Mouse (Mus musculus) adrenal gland, postnatal 4 days (tissue): ENCODE data around the gene Phc2. TPM values are rescaled to one million over a fixed set of nuclear protein-coding genes. Genes with fewer than 3 reads are reported as not detected.
"Not testable (repeated sequence)": the region's sequence is repeated elsewhere in the genome, so short reads cannot be mapped to it uniquely, and the experiment has no call there.

ENCODE experiments used
- DNase-seq, 2 experiments: peaks; one replicate each; pipeline ENCODE4 v3.0.0; 2021 to 2022; ENCODE audit warnings: low spot score in 2 of 2, mixed read lengths in 2 of 2
- total RNA-seq, 2 experiments: library from RNA; stranded (reverse); gene quantifications; 2 replicates each; pipeline ENCODE4 v1.2.3; 2021

Phc2 gene
- total RNA-seq, 2 experiments from 2014 or later, result 91.8 to 95.1 TPM

DNA sequence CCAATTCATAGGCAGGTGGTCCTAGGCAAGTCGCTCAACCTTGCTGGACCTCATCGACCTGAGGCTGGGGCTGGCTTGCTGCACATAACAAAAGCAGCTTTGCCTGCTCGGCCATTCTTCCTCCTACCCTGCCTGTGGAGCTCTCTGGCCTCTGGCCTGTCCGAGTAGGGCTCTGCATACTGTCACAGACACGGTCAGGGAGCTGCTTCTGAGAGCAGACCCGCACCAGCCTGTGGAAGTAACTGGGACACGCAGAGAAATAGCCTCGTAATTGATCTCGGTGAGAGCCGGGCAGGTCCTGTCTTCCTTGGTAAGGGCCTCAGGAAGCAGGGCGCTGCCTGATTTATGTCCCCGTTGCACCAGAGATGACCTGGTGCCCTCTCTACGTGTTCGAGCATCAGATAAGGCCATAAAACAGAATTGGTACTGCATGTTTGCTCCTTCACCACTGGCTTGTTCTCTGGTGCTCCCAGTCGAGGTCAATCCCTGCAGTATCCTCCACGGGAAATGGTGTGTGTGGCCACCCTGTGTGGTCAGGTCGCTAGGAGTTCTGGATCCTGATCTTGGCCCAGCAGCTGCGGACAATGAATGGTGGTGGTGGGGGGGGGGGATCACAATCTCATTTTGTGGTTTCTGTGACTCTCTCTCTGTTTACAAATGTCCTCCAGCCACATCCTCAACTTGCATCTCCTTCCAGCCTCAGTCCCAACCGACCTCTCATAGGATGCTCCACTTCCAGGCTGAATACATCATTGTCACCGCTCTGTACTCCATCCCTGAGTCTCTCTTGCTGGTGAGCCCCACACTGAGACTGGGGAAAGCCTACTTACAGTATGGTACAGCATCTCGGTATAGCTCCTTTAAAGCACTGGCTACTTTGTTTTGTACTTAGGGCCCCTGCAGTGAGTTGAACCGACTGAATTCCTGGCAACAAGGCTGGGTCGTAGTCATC lies 12.5 kb upstream of the Phc2 start:
- DNase-seq, result no peak

DNA sequence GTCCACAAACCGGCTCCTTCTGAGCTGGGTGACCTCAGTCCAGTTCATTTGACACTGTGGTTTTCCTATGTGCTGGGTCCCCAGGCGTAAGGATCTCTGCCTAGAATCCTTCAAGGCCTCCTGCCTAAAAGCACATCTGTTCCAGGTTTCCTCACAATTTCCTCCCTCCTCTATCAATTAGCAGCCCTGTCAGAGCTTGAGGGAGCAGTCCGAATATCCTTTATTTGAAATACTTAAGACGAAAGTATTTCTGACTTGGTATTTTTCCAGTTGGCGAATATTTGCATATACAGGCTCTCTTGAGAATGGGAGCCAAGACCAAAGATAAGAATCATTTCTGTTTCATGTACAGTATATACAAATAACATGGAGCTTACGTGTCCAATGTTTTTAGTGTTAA lies 8.6 kb upstream of the Phc2 start:
- DNase-seq, result no peak

DNA sequence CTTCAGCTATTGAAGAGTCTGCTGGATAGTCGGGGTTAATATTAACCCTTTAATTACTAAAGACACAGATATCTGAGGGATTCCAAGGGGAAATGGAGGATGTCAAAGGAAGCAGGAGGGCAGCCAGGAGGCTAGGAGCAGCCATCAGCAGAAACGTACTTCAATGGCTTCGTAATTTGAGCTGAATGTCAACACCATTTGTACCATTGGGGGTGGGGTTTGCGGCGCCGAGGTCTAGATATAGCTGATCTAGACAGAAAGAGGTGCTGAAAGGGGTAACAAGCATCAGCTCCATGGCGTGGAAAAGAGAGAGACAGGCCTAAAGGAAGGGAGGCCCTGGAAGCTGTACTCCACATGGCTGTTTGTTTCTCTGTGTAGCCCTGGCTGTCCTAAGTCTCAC lies 7.7 kb upstream of the Phc2 start:
- no peak for DNase-seq

DNA sequence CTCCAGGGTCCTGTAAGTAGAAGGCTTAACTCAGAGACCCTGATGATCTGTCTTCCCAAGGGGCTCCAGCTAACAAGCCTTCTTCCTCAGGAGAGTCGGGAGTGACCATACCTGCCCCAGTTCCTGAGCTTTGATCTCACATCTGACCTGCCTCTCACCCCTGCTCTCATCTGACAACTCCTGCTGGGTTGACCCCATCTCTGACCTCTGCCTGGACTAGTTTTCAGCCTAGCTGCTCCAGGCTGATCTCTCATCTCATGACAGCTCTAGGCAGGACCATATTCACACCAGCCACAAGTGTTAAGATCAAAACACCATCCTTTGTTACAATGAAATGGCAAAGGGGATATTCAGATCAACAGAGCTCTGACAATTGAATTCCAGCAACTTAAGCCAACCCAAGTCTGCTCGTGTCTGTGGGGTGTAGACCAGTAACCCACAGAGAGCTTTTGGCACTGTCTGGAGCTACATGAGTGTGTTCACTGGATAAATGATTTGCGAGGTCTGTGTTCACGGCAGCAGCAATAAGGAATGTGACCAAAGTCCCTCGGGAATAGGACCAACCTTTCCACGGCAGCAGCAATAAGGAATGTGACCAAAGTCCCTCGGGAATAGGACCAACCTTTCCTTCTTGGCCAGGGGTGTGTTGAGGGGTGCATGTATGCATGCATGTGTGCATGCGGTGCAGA lies 5.8 kb upstream of the Phc2 start:
- no peak for DNase-seq

DNA sequence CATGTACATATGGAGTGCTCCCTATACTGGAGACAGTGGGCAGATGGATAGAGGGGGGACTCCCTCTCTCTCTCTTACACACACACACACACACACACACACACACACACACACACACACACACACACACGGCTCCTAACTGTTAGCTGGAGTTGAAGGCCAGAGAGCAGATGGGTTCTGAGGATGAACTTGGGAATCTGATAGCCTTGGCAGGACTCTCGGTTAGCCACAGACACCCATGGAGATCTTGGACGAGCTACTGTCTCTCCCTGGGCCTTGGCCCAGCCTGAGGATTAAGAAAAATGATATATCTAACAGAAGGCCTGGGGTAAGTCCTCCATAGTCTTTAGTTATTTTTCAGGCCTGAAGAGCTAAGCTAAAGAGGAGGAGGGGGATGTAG lies 3.0 kb upstream of the Phc2 start:
- no peak for DNase-seq

DNA sequence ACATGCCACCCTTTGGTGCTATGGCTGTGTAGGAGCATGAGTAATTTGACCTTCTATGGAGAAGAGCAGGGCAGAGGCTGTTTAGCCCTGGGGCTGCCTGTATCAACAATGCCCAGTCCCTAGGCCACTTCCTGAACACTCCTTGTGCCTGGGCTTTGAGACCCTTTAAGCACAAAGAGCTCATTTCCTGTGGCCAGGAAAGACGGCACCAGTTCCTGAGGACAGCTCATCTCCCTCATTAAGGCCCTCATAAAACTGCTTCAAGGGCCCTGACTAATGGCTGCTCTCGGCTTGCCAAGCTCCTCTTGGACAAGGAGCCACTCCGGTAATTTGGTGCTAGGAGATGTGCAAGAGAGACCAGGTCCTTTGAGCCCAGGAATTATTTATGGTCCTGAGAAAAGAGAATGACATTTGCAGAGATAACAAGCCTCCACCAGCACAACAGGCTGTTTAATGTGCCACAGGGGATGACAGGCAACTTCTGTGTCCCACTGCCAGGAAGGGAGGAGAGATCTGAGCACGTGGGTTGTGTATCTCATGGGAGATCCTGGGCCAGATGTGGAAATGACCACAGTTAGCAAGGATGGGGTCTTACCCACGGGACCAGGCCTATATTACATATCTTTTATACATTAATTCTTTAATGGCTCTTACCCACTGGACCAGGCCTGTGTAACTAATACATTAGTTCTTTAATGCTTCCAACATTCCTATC lies 1.8 kb upstream of the Phc2 start:
- no peak for DNase-seq

DNA sequence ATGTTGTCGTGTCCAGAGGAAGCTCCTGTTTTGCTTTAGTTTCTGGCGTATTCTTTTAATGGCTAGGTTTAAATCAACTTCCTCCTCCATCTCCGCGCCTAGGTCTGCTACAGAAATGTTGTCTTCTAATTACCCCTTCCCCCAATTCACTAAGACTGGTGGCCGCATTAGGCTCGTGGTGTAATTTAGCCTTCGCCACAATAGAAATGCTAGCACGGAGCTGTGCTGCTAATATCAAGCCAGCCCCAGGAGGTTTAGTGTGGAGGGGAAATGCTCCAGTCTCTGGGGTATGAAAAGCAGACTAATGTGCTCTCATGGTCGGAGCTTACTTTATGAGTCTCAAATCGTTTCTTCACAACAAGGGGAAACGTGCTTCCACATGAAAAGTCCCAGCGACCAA lies 944 bp downstream of the Phc2 start:
- no peak for DNase-seq

DNA sequence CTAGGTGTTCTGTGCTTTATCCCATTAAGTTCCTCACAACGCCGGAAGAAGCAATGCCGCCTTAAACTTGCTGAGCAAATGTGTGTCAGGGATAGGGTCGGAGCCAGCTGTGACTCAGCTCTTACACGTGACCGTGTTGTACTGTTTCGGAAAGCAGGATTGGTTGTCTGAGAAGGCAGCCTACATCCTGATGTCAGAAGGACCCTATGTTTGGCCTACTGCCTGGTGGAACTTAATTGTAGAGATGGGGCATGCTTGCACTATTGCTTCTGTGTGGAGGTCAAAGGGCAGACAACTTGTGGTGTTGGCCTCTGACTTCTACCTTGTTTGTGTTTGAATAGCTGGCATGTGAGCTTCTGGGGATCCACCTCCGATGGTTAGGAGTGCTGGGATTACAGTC lies 5.7 kb downstream of the Phc2 start:
- DNase-seq, result no peak

DNA sequence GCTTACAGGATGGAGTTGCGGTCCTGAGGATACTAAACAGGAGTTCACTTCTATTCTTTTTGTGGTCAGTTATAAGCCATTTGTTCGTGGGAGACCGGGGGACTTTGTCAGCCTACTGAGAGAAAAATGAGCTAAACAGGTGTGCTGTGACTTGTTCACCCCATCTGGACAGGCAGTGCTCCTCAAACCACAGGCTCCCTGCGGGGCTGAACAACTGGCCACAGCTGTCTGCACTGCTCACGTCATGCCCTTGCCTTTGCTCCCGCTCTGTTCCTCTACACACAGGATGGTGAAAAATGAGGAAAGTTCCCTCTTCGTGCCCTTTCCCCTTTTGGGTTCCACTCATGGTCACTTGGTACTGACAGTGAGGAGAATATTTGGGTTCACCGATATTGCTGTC lies 6.6 kb downstream of the Phc2 start:
- DNase-seq, result no peak

DNA sequence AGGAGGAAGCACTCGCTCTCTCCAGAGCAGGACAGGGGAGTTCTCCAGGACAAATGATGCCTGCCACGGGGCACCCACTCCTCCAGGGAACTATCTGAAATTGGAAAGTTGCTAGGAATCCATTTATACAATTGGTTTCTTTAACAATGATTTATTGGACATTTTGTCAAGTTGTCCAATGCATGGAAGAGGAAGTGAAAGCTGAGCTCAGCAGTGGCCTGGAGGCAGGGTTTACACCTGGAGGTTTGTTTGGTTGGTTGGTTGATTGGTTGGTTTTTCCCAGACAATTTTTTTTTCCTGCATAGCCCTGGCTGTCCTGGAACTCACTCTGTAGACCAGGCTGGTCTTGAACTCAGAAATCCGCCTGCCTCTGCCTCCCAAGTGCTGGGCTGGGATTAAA lies 9.5 kb downstream of the Phc2 start:
- no peak for DNase-seq

DNA sequence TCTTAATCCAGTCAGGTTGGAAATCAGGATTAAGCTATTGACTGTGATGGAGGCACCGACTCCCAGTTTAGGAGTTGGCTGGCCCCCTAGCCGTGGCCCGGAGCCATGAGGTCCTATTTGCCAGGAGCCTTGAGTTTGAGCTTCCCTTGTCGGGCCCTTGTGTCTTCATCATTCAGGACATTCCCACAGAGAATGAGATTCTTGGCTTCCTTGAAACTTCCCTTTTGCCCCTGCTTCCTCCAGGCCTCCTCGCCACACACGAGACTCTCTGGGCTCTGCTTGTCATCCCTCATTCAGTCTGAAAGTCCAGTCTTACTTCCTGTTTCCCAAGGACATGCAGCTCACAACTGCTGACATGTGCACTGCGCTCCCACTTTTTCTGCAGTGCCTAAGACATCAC lies 11.9 kb downstream of the Phc2 start:
- not testable (repeated sequence) for DNase-seq

DNA sequence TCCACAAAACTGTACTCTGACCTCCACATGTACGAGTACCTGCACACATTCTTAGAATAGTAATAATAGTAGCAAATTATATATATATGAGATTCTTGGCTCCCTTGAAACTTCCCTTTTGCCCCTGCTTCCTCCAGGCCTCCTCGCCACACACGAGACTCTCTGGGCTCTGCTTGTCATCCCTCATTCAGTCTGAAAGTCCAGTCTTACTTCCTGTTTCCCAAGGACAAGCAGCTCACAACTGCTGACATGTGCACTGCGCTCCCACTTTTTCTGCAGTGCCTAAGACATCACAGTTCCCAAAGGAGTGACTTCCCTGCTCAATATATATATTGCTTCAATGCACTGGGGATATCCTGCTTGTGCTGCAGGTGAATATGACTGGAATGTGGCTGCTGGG lies 12.7 kb downstream of the Phc2 start:
- not testable (repeated sequence) for DNase-seq

DNA sequence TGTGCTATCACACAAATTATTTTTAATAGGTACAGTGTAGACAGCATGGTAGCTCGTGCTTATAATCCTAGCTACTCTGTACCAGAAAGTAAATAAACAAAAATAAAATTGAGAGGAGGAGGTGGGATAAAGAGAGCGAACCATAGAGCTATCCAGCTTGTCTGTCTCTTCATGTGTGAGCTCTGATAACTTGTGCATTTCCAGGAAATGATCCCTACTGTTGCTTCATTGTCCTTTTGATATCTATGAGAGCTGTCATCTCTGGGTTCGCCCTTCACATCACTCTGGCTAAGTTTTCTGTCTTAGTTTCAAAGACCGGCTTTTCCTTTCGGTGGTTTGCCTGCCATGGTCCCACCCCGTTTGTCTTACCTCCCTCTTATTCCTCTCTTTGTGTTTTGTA lies 14.7 kb downstream of the Phc2 start:
- no peak for DNase-seq

DNA sequence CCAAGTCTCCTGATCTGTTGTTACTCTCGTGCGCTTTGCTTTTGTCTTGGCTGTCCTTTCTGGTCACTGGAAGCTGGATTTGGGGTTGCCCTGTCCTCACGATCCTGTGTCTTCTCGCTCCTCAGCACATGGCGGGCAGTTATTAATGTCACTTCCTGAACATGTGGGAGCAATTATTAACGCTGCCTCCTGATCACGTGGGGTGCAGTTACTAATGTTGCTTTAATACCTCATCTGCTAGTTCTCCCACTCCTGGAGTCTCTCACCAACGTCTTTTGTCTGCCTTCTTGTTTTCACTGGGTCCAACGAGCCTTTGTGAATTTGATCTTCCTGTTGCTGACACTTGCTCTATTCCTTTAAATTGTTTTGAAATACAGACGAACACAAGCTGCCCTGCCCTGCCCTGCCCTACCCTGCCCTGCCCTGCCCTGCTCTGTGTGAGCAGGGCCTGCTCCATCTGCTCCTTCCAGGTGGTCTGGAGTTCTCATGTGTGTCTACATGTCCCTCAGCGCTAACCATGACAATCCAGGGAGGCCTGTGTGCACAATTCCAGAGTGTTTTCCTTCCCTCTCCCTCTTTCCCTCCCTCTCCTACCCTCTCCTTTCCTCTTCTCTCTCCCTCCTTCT lies 16.2 kb downstream of the Phc2 start:
- DNase-seq, result no peak

DNA sequence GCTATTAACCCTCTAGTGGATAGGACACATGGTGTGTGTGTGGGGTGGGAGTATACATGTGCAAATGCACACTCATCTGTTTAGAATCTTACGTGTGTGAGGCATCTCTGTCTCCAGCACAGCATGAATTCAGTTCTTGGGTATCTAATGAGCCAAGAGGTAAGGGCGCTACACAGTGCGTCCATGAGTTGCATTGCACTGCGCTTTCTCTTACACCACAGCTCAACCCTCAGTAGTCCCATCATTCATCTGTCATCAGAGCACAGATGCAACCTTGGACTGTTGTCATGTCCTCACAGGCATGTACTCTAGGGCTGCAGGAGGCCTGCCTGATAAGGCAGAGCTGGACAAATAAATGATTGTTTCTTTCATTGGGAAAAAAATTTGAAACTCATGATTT lies 18.0 kb downstream of the Phc2 start:
- no peak for DNase-seq

DNA sequence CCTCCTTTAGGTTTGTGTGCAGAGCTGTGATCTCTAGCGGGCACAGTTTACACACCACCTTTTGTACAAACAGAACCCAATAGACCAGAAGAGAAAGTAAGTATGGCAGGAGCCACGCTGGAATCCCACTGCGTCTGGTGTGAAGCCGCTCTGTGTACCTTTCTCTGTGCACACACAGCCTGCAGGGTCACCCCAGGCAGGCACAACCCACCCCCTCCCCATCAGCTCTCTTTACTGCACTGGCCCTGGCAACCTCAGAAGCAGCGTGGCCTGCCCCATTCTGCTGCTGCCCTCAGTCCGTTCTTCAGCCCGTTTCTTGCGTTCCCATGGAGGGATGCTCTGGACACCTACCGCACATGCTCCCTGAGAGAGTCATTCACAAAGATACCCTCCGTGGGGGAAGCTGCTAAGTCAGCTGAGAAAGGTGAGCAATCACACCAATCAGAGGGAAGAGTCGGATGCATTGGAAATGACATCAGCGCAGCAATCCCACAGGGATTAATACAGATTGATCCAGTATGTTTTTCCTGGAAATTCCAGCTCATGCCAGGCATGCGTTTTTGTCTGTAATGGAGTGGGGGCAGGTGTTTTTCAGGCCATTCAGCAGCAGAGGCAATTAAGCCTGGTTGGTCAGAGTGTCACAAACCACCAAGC lies 24.2 kb downstream of the Phc2 start:
- no peak for DNase-seq

DNA sequence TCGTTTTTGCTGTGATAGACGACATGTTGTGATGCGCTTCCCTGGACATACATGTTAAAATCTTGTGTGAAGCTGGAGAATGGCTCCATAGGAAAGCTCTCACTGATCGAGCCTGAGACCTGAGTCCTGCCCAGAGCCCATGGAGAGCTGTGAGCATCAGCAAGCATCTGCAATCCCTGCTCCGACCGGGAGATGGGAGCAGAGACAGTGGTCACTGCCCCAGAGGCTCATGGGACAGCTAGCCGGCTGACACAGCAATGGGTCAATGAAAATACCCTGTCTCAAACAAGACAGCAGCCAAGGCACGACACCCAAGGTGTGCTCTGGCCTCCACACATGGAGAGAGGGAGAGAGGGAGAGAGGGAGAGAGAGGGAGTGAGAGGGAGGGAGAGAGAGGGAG lies 26.6 kb downstream of the Phc2 start:
- DNase-seq, result no peak

DNA sequence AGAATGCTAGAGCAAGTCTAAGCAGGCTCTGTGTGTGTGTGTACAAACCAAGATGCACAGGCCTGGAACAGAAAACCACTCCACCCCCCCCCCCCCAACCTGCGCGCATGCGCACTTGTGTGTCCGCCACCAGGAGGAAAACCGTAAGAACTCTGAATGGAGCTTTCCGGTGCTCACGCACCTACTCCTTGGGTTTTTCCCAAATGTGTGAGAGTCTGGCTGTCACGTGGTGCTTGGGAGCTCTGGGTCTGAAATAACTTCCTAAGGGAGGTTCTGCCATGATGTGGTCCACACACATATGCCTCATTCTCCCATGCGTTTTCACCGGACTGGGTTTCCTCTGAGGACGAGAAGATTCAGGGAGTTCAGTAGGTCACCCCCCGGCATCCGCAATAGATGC lies 27.8 kb downstream of the Phc2 start:
- no peak for DNase-seq

DNA sequence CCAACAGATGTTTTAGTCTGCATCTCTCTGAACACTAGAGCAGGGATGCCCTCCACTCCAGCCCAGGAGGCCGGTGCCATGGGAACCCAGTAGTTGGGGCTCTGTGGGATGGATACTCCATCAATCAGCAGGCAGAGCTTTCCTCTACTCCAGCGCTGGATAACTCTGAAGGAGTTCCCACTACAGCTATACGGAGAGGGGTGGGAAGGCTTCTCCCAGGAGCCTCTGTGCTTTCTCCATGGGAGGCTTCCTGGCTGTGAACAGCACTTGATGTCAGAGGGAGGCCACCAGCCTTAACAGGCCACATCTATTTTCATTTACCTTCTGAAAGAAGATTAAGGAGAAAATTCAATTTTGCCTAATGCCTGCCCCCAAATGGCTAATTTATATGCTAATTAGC lies 29.2 kb downstream of the Phc2 start:
- no peak for DNase-seq

DNA sequence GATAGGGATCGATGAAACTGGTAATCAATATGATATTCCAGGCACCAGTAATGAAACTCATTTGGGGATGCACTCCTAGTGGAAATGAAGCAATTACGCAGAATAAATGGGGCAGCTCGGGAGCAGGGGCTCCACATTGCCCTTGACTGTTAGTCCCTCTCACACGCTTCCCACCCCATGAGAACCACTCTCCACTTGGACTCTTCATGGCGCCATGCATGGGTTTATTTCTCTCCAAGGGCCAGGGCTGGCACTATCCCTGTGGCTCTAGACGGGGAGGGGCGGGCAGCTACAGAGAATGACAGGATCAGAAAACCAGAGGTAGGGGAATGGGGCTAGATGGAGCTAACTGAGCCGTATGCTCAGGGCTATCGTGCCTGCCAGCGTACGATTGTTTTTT lies 29.6 kb downstream of the Phc2 start:
- no peak for DNase-seq

DNA sequence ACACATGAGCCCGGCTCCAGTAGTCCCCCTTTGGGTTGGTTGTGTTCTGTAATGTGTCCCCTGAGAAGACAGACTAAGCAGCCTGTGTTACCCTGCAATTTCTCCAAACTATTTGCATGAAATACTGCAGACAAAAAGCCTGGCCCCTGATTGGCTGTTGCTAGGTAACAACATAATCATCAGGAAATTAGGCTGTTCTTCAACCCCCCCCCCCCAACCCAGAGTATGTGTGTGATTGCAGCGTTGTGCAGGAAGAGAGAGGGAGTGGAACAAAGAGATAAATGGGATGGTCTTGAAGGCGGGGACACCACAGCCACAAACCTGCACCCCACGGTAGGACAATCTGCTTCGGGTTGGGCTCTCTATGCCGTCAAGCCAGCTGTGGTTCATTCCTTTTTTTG lies 34.0 kb downstream of the Phc2 start:
- DNase-seq, result no peak
